Mouse (Mus musculus): ENCODE data around the gene 4833439L19Rik. TPM values are rescaled to one million over a fixed set of nuclear protein-coding genes. Genes with fewer than 3 reads are reported as not detected.

The 4833439L19Rik gene
- polyA plus RNA-seq, 1 experiment from 2014 or later, result 272 TPM

- Histone ChIP-seq H3K4me1 (ENCODE audit: control insufficient read depth, insufficient read depth, low read length) (peaks cover 8% of the 10 kb centered on the region), H3K9ac (ENCODE audit: low read depth, low read length) (no peak overlapping the region), H3K9me3 (replicated peaks; ENCODE audit: control insufficient read depth, low read length, poor library complexity, severe bottlenecking) (no peaks in the 10 kb centered on the region), H3K4me2 (ENCODE audit: low read length) (no peak overlapping the region), H3K4me3 (ENCODE audit: low read depth, low read length) (no peak overlapping the region), H3K36me3 (ENCODE audit: control insufficient read depth, insufficient read depth, low read length) (peaks cover 13% of the 10 kb centered on the region), H3K27me3 (ENCODE audit: control insufficient read depth, insufficient read depth, low read depth, low read length) (no peaks in the 10 kb centered on the region; the same call in 1 of the 2 replicates), H3K27ac (ENCODE audit: low read length) (no peak overlapping the region)
- ATAC-seq, result no peak
- 23% methylated on average over 4 of the region's 4 CpGs for WGBS
Observed at GRCm38 (mm10) chr13:54604221-54604620, 39.0 kb upstream of the 4833439L19Rik start.

DNA sequence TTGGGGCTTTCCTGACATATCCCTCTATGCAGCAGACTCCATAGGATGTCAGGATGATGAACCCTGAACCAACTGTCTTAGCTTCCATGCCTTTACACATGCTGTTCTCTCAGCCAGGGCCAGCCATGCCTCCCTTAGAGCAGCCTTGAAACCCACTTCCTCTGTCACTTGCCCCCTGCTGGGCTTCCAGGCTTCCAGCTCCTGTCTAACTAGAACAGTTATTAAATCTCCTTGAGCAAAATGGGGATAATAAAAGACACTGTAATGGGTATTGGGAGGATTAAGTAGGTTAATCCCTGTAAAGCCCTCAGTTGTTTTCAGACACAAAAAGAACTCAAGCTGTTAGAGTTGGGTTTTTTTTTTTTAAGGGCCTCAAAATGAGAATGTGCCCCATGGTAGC lies 38.3 kb upstream of the 4833439L19Rik start:
- H3K4me1 ChIP-seq (ENCODE audit: control insufficient read depth, insufficient read depth, low read length), result peaks cover under 1% of the 10 kb centered on the region
- no peaks in the 10 kb centered on the region; the same call in 1 of the 2 replicates for H3K27me3 ChIP-seq (ENCODE audit: control insufficient read depth, insufficient read depth, low read depth, low read length)
- H3K27ac ChIP-seq (ENCODE audit: low read length), result no peak overlapping the region
- no peak for ATAC-seq
- no peaks in the 10 kb centered on the region for H3K9me3 ChIP-seq (replicated peaks; ENCODE audit: control insufficient read depth, low read length, poor library complexity, severe bottlenecking)
- H3K4me3 ChIP-seq (ENCODE audit: low read depth, low read length), result no peak overlapping the region
- peaks cover 16% of the 10 kb centered on the region for H3K36me3 ChIP-seq (ENCODE audit: control insufficient read depth, insufficient read depth, low read length)
- H3K9ac ChIP-seq (ENCODE audit: low read depth, low read length), result no peak overlapping the region
- H3K4me2 ChIP-seq (ENCODE audit: low read length), result no peak overlapping the region

- H3K27ac ChIP-seq (ENCODE audit: low read length), result no peak overlapping the region
Observed at GRCm38 (mm10) chr13:54602639-54603111, 37.4 kb upstream of the 4833439L19Rik start.

GRCm38 (mm10) chr13:54598622-54599143 lies 33.4 kb upstream of the 4833439L19Rik start:
- H3K27me3 ChIP-seq (ENCODE audit: control insufficient read depth, insufficient read depth, low read depth, low read length), result no peaks in the 10 kb centered on the region
- no peaks in the 10 kb centered on the region for H3K9me3 ChIP-seq (replicated peaks; ENCODE audit: control insufficient read depth, low read length, poor library complexity, severe bottlenecking)
- no peak overlapping the region for H3K27ac ChIP-seq (ENCODE audit: low read length)
- H3K4me1 ChIP-seq (ENCODE audit: control insufficient read depth, insufficient read depth, low read length), result no peaks in the 10 kb centered on the region
- no peak overlapping the region for H3K9ac ChIP-seq (ENCODE audit: low read depth, low read length)
- H3K4me3 ChIP-seq (ENCODE audit: low read depth, low read length), result no peak overlapping the region
- no peak for ATAC-seq
- WGBS, result 88% methylated on average over 12 of the region's 12 CpGs
- H3K4me2 ChIP-seq (ENCODE audit: low read length), result no peak overlapping the region
- H3K36me3 ChIP-seq (ENCODE audit: control insufficient read depth, insufficient read depth, low read length), result peaks cover 15% of the 10 kb centered on the region

More at GRCm38 (mm10) chr13:54602639-54603111, 37.4 kb upstream of the 4833439L19Rik start:
- H3K4me3 ChIP-seq (ENCODE audit: low read depth, low read length), result no peak overlapping the region
- WGBS, result 58% methylated on average over 3 of the region's 3 CpGs
- no peak for ATAC-seq
- H3K27me3 ChIP-seq (ENCODE audit: control insufficient read depth, insufficient read depth, low read depth, low read length), result no peaks in the 10 kb centered on the region; the same call in 1 of the 2 replicates
- no peak overlapping the region for H3K4me2 ChIP-seq (ENCODE audit: low read length)
- no peaks in the 10 kb centered on the region for H3K4me1 ChIP-seq (ENCODE audit: control insufficient read depth, insufficient read depth, low read length)
- H3K9me3 ChIP-seq (replicated peaks; ENCODE audit: control insufficient read depth, low read length, poor library complexity, severe bottlenecking), result no peaks in the 10 kb centered on the region
- peaks cover 16% of the 10 kb centered on the region for H3K36me3 ChIP-seq (ENCODE audit: control insufficient read depth, insufficient read depth, low read length)
- H3K9ac ChIP-seq (ENCODE audit: low read depth, low read length), result no peak overlapping the region

GRCm38 (mm10) chr13:54596870-54597269 lies 31.6 kb upstream of the 4833439L19Rik start:
- Histone ChIP-seq H3K4me1 (ENCODE audit: control insufficient read depth, insufficient read depth, low read length) (peaks cover 1% of the 10 kb centered on the region; the same call in 1 of the 2 replicates), H3K27ac (ENCODE audit: low read length) (no peak overlapping the region), H3K4me2 (ENCODE audit: low read length) (no peak overlapping the region), H3K9me3 (replicated peaks; ENCODE audit: control insufficient read depth, low read length, poor library complexity, severe bottlenecking) (no peaks in the 10 kb centered on the region), H3K9ac (ENCODE audit: low read depth, low read length) (no peak overlapping the region), H3K36me3 (ENCODE audit: control insufficient read depth, insufficient read depth, low read length) (peaks cover 15% of the 10 kb centered on the region), H3K27me3 (ENCODE audit: control insufficient read depth, insufficient read depth, low read depth, low read length) (no peaks in the 10 kb centered on the region), H3K4me3 (ENCODE audit: low read depth, low read length) (no peak overlapping the region)
- WGBS, result 72% methylated on average over 5 of the region's 5 CpGs
- no peak for ATAC-seq

DNA sequence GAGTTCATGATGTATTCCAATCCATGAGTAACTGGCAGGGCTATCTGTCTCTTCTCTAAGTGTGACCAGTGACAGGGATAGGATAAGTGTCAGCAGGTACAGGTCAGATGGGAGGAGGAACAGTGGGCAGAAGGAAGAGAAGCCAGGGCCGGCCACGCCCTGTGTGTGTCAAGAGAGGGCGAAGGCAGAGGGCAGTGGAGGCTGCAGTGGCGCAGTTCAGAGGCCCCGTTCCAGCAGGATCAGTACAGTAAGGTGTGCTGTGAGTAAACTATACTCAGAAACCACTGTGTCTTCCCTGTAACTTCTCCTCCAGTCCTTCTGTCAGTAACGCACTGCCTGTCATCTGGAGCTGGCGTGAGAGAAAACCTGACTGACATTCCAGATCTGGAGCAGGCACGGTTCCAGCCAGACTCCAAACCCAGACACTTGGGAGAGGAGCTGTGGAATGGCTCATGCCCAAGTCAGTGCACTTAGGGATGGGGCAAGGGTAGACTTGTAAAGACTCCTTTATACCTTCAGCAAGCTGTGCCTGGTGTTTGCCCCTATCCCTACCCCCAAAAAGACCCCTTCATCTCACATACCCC lies 31.0 kb upstream of the 4833439L19Rik start:
- no peaks in the 10 kb centered on the region for H3K9me3 ChIP-seq (replicated peaks; ENCODE audit: control insufficient read depth, low read length, poor library complexity, severe bottlenecking)
- H3K4me3 ChIP-seq (ENCODE audit: low read depth, low read length), result no peak overlapping the region
- H3K4me2 ChIP-seq (ENCODE audit: low read length), result no peak overlapping the region
- H3K27ac ChIP-seq (ENCODE audit: low read length), result no peak overlapping the region
- ATAC-seq, result no peak
- no peaks in the 10 kb centered on the region for H3K27me3 ChIP-seq (ENCODE audit: control insufficient read depth, insufficient read depth, low read depth, low read length)
- H3K9ac ChIP-seq (ENCODE audit: low read depth, low read length), result no peak overlapping the region
- H3K4me1 ChIP-seq (ENCODE audit: control insufficient read depth, insufficient read depth, low read length), result peaks cover 8% of the 10 kb centered on the region
- peaks cover 15% of the 10 kb centered on the region for H3K36me3 ChIP-seq (ENCODE audit: control insufficient read depth, insufficient read depth, low read length)
- WGBS, result 89% methylated on average over 8 of the region's 8 CpGs

GRCm38 (mm10) chr13:54593617-54594016 lies 28.4 kb upstream of the 4833439L19Rik start:
- Histone ChIP-seq H3K9me3 (replicated peaks; ENCODE audit: control insufficient read depth, low read length, poor library complexity, severe bottlenecking) (no peaks in the 10 kb centered on the region), H3K27me3 (ENCODE audit: control insufficient read depth, insufficient read depth, low read depth, low read length) (no peaks in the 10 kb centered on the region), H3K27ac (ENCODE audit: low read length) (no peak overlapping the region), H3K4me1 (ENCODE audit: control insufficient read depth, insufficient read depth, low read length) (peaks cover 19% of the 10 kb centered on the region), H3K4me3 (ENCODE audit: low read depth, low read length) (no peak overlapping the region), H3K4me2 (ENCODE audit: low read length) (no peak overlapping the region), H3K9ac (ENCODE audit: low read depth, low read length) (no peak overlapping the region), H3K36me3 (ENCODE audit: control insufficient read depth, insufficient read depth, low read length) (peaks cover 9% of the 10 kb centered on the region)
- 91% methylated on average over 11 of the region's 11 CpGs for WGBS
- no peak for ATAC-seq

- H3K27me3 ChIP-seq (ENCODE audit: control insufficient read depth, insufficient read depth, low read depth, low read length), result no peaks in the 10 kb centered on the region
- peaks cover 22% of the 10 kb centered on the region for H3K4me1 ChIP-seq (ENCODE audit: control insufficient read depth, insufficient read depth, low read length)
- H3K4me2 ChIP-seq (ENCODE audit: low read length), result 0 out of 2 replicates have a peak overlapping the region, but pooled peaks have one; percentile 4
- H3K36me3 ChIP-seq (ENCODE audit: control insufficient read depth, insufficient read depth, low read length), result peaks cover 8% of the 10 kb centered on the region
- H3K9me3 ChIP-seq (replicated peaks; ENCODE audit: control insufficient read depth, low read length, poor library complexity, severe bottlenecking), result no peaks in the 10 kb centered on the region
- no peak overlapping the region for H3K4me3 ChIP-seq (ENCODE audit: low read depth, low read length)
- H3K9ac ChIP-seq (ENCODE audit: low read depth, low read length), result no peak overlapping the region
- ATAC-seq, result no peak
- no peak overlapping the region for H3K27ac ChIP-seq (ENCODE audit: low read length)
- 90% methylated on average over 8 of the region's 8 CpGs for whole genome bisulfite sequencing
Observed at GRCm38 (mm10) chr13:54591776-54592356, 26.6 kb upstream of the 4833439L19Rik start.

Data from midbrain, embryonic 16.5 days (tissue).